Mouse (Mus musculus): ENCODE data around the gene Tead1. TPM values are rescaled to one million over a fixed set of nuclear protein-coding genes. Genes with fewer than 3 reads are reported as not detected.
A peak's percentile ranks its signal among the peaks of the same experiment; 100 is the strongest.

Gene Tead1
- total and polyA plus RNA-seq, 3 experiments, result 39.5 to 195 (median 169) TPM

DNA sequence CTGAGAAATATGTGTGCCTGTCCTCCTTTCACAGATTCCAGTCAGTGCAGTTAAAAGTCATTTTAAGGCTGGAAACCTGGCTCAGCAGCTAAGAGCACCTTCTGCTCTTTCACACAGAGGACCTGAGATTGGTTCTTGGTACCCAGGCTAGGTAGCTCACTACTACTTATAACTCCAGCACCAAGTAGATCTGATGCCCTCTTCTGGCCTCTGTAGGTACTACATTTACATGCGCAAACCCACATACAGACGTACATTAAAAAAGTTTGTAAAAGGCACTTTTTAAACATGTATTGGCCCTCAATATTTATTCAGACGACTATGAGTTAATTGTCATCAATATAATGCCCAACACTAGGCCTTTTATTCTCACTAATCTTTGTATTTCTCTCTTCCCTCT is 105.2 kb downstream of the Tead1 start:
- intact Hi-C loops (cut with DNase I), result no loop called here
- WGBS, result 94% methylated on average over 3 of the region's 3 CpGs
- Histone ChIP-seq H3K4me3 (no peak overlapping the region), H3K79me2 (replicated peaks; ENCODE audit: control insufficient read depth, insufficient read depth, low read length) (0 out of 2 replicates have a peak, but pooled peaks cover 1% of the 10 kb centered on the region), H3K4me1 (ENCODE audit: control insufficient read depth, insufficient read depth, low read length) (peaks cover 14% of the 10 kb centered on the region), H3K27me3 (ENCODE audit: control insufficient read depth, insufficient read depth, low read length) (no peaks in the 10 kb centered on the region), H3K9ac (ENCODE audit: low read depth, low read length) (no peak overlapping the region), H3K27ac (no peak overlapping the region), H3K36me3 (ENCODE audit: control insufficient read depth, insufficient read depth, low read length) (peaks cover 5% of the 10 kb centered on the region; the same call in 1 of the 2 replicates)
- no peak for DNase-seq
- TF ChIP-seq CTCF (IDR thresholded peaks at IDR 0.05), result peak; percentile 60
- TF ChIP-seq EP300 (IDR thresholded peaks at IDR 0.05; ENCODE audit: insufficient read depth, low read depth, low read length), result no peak
- no peak for TF ChIP-seq POLR2A (IDR thresholded peaks at IDR 0.05; ENCODE audit: insufficient read depth, low read depth, low read length)

DNA sequence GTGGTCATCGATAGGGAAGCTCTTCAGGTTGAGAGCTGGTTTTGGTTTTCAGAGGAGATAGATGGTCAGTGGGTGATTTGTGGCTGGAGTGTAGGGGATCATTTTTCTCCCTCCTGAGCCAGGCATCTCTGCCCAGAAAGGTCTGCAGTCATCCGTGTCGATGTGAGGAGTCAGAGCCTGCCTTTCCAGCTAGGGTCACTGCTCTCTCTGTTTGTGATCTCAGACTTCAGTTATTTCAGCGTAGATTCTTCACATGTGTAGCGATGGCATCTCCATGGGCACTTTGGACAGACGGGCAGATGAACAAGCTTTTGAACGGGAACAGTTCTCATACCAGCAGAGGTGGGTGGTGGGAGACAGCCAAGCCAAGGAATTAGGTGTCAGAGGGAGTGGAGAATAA is 106.2 kb downstream of the Tead1 start:
- Histone ChIP-seq H3K79me2 (replicated peaks; ENCODE audit: control insufficient read depth, insufficient read depth, low read length) (0 out of 2 replicates have a peak, but pooled peaks cover 1% of the 10 kb centered on the region), H3K9ac (ENCODE audit: low read depth, low read length) (no peak overlapping the region), H3K27me3 (ENCODE audit: control insufficient read depth, insufficient read depth, low read length) (no peaks in the 10 kb centered on the region), H3K27ac (no peak overlapping the region), H3K4me1 (ENCODE audit: control insufficient read depth, insufficient read depth, low read length) (peaks cover 13% of the 10 kb centered on the region), H3K36me3 (ENCODE audit: control insufficient read depth, insufficient read depth, low read length) (peaks cover 7% of the 10 kb centered on the region; the same call in 1 of the 2 replicates), H3K4me3 (no peak overlapping the region)
- intact Hi-C loops (cut with DNase I), result loop anchor here (5.0 kb wide), 1 partner anchor 82 kb away; no protein-coding TSS in a partner anchor
- 84% methylated on average over 7 of the region's 7 CpGs for WGBS
- TF ChIP-seq CTCF (IDR thresholded peaks at IDR 0.05) (no peak), EP300 (IDR thresholded peaks at IDR 0.05; ENCODE audit: insufficient read depth, low read depth, low read length) (no peak), POLR2A (IDR thresholded peaks at IDR 0.05; ENCODE audit: insufficient read depth, low read depth, low read length) (no peak)
- no peak for DNase-seq

DNA sequence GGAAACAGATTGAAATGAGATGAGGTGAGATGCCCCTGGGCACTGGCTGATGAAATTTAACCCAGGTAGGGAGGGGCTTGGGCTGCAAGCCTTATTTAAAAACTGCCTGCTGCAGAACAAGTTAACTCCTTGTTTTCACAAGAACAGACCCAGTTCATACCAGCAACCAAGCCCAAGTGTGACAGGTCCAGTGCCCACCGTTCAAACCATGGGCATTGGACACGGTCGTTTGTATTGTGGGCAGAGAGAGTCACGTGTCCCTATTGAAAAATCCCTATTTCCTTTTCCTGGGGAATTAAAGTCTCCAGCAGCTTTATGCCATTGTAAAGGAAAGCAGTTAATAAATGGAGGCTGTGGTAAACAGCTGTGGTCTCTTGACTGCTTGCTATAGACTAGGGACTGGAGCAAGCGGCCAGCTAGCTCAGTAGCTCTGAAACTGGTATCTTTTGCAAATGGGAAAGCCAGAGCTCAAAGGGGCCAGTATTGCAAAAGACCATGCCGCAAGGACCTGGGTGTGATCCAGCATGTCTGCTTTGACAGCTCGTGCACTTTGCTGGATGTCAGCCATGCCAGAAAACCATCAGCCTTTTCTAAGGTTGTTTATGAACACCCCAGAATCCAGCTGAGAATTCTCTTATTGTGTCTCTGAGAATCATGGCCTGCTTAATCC is 107.6 kb downstream of the Tead1 start:
- Histone ChIP-seq H3K9ac (ENCODE audit: low read depth, low read length) (no peak overlapping the region), H3K36me3 (ENCODE audit: control insufficient read depth, insufficient read depth, low read length) (peaks cover 7% of the 10 kb centered on the region; the same call in 1 of the 2 replicates), H3K4me3 (no peak overlapping the region), H3K4me1 (ENCODE audit: control insufficient read depth, insufficient read depth, low read length) (peaks cover 13% of the 10 kb centered on the region), H3K79me2 (replicated peaks; ENCODE audit: control insufficient read depth, insufficient read depth, low read length) (peaks cover 2% of the 10 kb centered on the region; the same call in 1 of the 2 replicates), H3K27ac (no peak overlapping the region), H3K27me3 (ENCODE audit: control insufficient read depth, insufficient read depth, low read length) (no peaks in the 10 kb centered on the region)
- no peak for TF ChIP-seq POLR2A (IDR thresholded peaks at IDR 0.05; ENCODE audit: insufficient read depth, low read depth, low read length)
- no peak for TF ChIP-seq CTCF (IDR thresholded peaks at IDR 0.05)
- TF ChIP-seq EP300 (IDR thresholded peaks at IDR 0.05; ENCODE audit: insufficient read depth, low read depth, low read length), result no peak
- peak; percentile 52 to 69 for DNase-seq
- intact Hi-C loops (cut with DNase I), result loop anchor here (5.0 kb wide), 1 partner anchor 81 kb away; no protein-coding TSS in a partner anchor
- WGBS, result 49% methylated on average over 7 of the region's 7 CpGs

DNA sequence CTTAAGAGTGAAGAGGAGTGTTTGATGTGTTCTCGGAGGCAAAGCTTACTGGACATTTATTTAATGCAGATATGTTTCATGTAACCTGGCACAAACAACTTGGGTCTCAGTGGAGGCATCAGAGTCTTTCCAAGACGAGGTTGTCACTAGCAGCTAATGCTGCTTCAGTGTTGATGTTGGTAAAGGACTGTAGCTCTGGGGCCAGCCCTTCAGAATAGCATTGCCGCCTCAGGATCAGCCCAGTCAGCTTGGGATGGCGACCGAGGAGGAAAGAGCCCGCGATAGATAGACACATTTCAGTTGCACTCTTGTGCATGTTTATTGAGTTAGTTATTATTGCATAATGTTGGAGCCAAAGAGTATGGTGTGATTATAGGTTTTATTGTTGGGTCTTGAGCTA is 108.2 kb downstream of the Tead1 start:
- 76% methylated on average over 7 of the region's 7 CpGs for WGBS
- no peak overlapping the region for H3K4me3 ChIP-seq
- H3K27ac ChIP-seq, result no peak overlapping the region
- intact Hi-C loops (cut with DNase I), result loop anchor here (5.0 kb wide), 1 partner anchor 80 kb away; no protein-coding TSS in a partner anchor
- TF ChIP-seq EP300 (IDR thresholded peaks at IDR 0.05; ENCODE audit: insufficient read depth, low read depth, low read length) (no peak), CTCF (IDR thresholded peaks at IDR 0.05) (no peak), POLR2A (IDR thresholded peaks at IDR 0.05; ENCODE audit: insufficient read depth, low read depth, low read length) (no peak)
- peaks cover 7% of the 10 kb centered on the region; the same call in 1 of the 2 replicates for H3K36me3 ChIP-seq (ENCODE audit: control insufficient read depth, insufficient read depth, low read length)
- peaks cover 2% of the 10 kb centered on the region; the same call in 1 of the 2 replicates for H3K79me2 ChIP-seq (replicated peaks; ENCODE audit: control insufficient read depth, insufficient read depth, low read length)
- no peaks in the 10 kb centered on the region for H3K27me3 ChIP-seq (ENCODE audit: control insufficient read depth, insufficient read depth, low read length)
- peaks cover 13% of the 10 kb centered on the region for H3K4me1 ChIP-seq (ENCODE audit: control insufficient read depth, insufficient read depth, low read length)
- DNase-seq, result no peak
- no peak overlapping the region for H3K9ac ChIP-seq (ENCODE audit: low read depth, low read length)

DNA sequence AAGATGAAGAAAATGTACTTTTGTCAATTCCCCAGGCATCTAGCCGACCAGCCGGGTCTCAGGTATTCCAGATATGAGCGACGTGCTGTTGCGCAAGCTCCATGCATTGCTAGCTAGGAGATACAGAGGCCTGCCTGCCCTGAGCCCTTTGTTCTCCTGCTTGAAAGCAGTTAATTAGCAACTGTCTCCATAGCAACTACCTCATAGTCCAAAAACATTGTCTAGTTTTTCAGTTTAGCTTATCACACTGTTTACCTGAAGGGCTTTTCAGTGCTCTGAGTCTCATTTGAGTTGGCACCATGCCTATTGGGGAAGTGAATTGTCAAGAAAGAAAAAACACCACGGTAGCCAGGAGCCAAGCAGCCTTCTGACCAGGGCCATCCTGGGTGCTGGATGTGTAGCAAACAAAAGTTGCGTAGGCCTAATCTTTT is 109.2 kb downstream of the Tead1 start:
- peak in 1 of 2 experiments; percentile 56 for DNase-seq
- 50% methylated on average over 7 of the region's 7 CpGs for WGBS
- Histone ChIP-seq H3K4me3 (no peak overlapping the region), H3K27me3 (ENCODE audit: control insufficient read depth, insufficient read depth, low read length) (no peaks in the 10 kb centered on the region), H3K27ac (no peak overlapping the region), H3K9ac (ENCODE audit: low read depth, low read length) (no peak overlapping the region), H3K36me3 (ENCODE audit: control insufficient read depth, insufficient read depth, low read length) (peaks cover 7% of the 10 kb centered on the region; the same call in 1 of the 2 replicates), H3K4me1 (ENCODE audit: control insufficient read depth, insufficient read depth, low read length) (peaks cover 13% of the 10 kb centered on the region), H3K79me2 (replicated peaks; ENCODE audit: control insufficient read depth, insufficient read depth, low read length) (peaks cover 2% of the 10 kb centered on the region)
- TF ChIP-seq EP300 (IDR thresholded peaks at IDR 0.05; ENCODE audit: insufficient read depth, low read depth, low read length) (no peak), POLR2A (IDR thresholded peaks at IDR 0.05; ENCODE audit: insufficient read depth, low read depth, low read length) (no peak), CTCF (IDR thresholded peaks at IDR 0.05) (no peak)
- intact Hi-C loops (cut with DNase I), result loop anchor here (5.0 kb wide), 1 partner anchor 79 kb away; no protein-coding TSS in a partner anchor

DNA sequence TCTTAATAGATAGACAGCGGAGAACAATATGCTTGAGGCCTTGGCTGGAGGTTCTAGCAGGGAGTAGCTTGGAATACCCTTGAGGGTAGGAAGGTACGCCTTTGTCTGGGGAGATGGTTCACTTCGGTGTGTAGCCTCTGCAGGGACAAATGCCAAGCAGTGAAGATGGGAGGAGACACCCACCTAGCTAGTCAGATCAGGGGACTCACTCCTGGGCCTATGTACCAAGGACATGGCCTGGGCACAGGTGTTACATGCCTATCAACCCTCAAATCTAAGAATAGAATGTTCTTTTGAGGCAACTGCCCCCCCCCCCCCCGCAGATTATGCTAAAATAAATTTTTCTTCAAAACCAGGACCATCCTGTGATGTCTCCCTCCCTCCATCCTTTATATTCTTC is 110.6 kb downstream of the Tead1 start:
- Histone ChIP-seq H3K36me3 (ENCODE audit: control insufficient read depth, insufficient read depth, low read length) (peaks cover 7% of the 10 kb centered on the region), H3K27ac (no peak overlapping the region), H3K4me1 (ENCODE audit: control insufficient read depth, insufficient read depth, low read length) (peaks cover 17% of the 10 kb centered on the region), H3K27me3 (ENCODE audit: control insufficient read depth, insufficient read depth, low read length) (no peaks in the 10 kb centered on the region), H3K9ac (ENCODE audit: low read depth, low read length) (no peak overlapping the region), H3K79me2 (replicated peaks; ENCODE audit: control insufficient read depth, insufficient read depth, low read length) (peaks cover 2% of the 10 kb centered on the region), H3K4me3 (no peak overlapping the region)
- no peak for DNase-seq
- 66% methylated on average over 4 of the region's 4 CpGs for WGBS
- no peak for TF ChIP-seq POLR2A (IDR thresholded peaks at IDR 0.05; ENCODE audit: insufficient read depth, low read depth, low read length)
- no peak for TF ChIP-seq EP300 (IDR thresholded peaks at IDR 0.05; ENCODE audit: insufficient read depth, low read depth, low read length)
- TF ChIP-seq CTCF (IDR thresholded peaks at IDR 0.05), result no peak
- intact Hi-C loops (cut with DNase I), result loop anchor here (5.0 kb wide), 1 partner anchor 78 kb away; no protein-coding TSS in a partner anchor

Data from heart, adult 2 months (tissue).